Mouse (Mus musculus): ENCODE results near the gene Gm7102. TPM values are rescaled to one million over a fixed set of nuclear protein-coding genes. Genes with fewer than 3 reads are reported as not detected.

Gene Gm7102
- total RNA-seq, 1 experiment, result 0.71 TPM

DNA sequence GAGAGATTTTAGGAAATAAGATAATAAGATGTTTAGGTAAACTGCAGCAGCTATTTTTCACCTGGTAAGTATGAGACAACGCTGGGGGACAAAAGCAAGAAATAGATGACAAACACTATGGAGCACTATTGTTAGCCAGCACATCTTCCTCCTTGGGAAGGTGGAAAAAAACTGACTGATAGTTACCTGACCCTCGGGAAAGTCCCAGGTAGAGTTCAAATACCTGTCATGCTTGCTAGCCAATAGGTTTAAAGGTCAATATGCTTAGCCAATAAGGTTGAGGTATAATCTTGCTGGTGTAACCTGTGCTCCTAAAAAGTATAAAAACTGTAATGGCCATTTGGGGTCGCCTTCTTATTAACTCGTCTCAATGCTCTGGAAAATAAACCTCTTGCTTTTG, 34.8 kb downstream of the Gm7102 start:
- no peak overlapping the region for H3K9ac ChIP-seq (ENCODE audit: insufficient read depth, low read depth, low read length, poor library complexity, severe bottlenecking)

DNA sequence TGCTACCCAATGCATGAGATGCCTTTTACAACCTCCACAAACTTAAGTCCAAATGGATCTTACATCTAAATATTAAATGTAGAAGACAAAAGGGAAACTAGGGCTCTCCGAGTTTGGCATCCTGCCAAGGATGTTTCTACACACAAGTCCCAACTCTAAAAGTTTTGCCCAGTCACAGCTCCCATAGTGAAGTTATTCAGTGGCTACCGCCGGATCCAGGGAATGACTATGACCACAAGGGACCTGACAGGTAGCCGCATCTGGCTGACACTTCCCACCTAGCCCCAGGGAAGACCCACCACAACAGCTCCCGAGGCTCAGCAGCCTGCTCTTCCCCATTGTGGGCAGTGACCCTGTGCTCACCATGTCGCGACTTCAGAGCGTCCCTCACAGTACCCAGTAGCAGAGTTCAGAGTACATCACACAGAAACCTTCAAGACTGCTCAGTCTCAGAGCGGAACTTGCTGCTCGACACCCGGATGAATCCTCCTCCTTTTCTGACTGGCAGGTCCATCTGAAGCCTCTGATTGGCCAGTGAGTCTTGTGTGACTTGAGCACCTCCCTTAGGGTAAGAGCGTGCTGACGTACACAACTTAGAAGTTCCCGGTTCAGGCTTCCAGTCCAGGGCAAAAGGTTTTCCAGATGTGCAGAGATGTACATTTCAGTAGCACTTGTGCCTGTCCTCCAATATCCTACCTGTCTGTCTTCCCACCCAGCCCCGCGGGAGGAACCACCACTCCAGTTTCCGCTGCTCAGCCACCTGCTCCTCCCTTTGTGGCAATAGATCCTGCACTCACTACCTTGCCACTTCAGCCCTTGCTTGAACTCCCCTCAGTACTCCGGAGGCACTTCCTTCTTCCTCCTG, 35.5 kb downstream of the Gm7102 start, which contains the start of gene Zfp950:
Gene Zfp950, minus strand, starts transcription at position 499 of the 865 bp plus-strand sequence.
- peak within 1 kb of the TSS; percentile 93 for H3K9ac ChIP-seq (ENCODE audit: insufficient read depth, low read depth, low read length, poor library complexity, severe bottlenecking)
- in situ Hi-C loops (cut with MboI; ENCODE audit: low sequenced_read_pairs in 2 of 2, unreplicated experiment in 2 of 2), result no loop called here
- H3K4me1 ChIP-seq (ENCODE audit: control insufficient read depth in 2 of 2, insufficient read depth in 2 of 2, low read length in 2 of 2, poor library complexity in 1 of 2), result no peaks in the 10 kb centered on the region; a peak in 1 of 4 replicates
- no peaks in the 10 kb centered on the region for H3K36me3 ChIP-seq (ENCODE audit: control insufficient read depth, insufficient read depth, low read length, poor library complexity, severe bottlenecking)
- DNase-seq (ENCODE audit: low read depth, low spot score), result peak; percentile 78
- TF ChIP-seq MAFK (IDR thresholded peaks at IDR 0.05; ENCODE audit: insufficient read depth, low read depth, low read length), result no peak
- no peak for TF ChIP-seq CHD2 (IDR thresholded peaks at IDR 0.05; ENCODE audit: low read depth, low read length)
- TF ChIP-seq ZNF384 (IDR thresholded peaks at IDR 0.05; ENCODE audit: low read depth, low read length), result no peak
- 0 out of 2 replicates have a peak, but pooled peaks have one; percentile 23 for TF ChIP-seq HCFC1 (IDR thresholded peaks at IDR 0.05; ENCODE audit: borderline replicate concordance, insufficient read depth, low read length)
- no peak for TF ChIP-seq ZC3H11A (IDR thresholded peaks at IDR 0.05; ENCODE audit: borderline replicate concordance, low read depth, low read length)
- peak within 1 kb of the TSS; percentile 80 to 97 for H3K4me3 ChIP-seq (ENCODE audit: insufficient read depth in 1 of 2, low read depth in 1 of 2, low read length in 2 of 2, poor library complexity in 1 of 2, severe bottlenecking in 1 of 2)
- 0 out of 2 replicates have a peak within 1 kb of the TSS, but pooled peaks have one; percentile 24 for H3K27ac ChIP-seq (ENCODE audit: insufficient read depth, low read depth, low read length, poor library complexity, severe bottlenecking)
- H3K9me3 ChIP-seq (ENCODE audit: control insufficient read depth, insufficient read depth, low read depth, low read length), result no peaks in the 10 kb centered on the region

More for the DNA sequence above, 34.8 kb downstream of the Gm7102 start:
- Histone ChIP-seq H3K4me1 (ENCODE audit: control insufficient read depth in 2 of 2, insufficient read depth in 2 of 2, low read length in 2 of 2, poor library complexity in 1 of 2) (no peaks in the 10 kb centered on the region; a peak in 1 of 4 replicates), H3K9me3 (ENCODE audit: control insufficient read depth, insufficient read depth, low read depth, low read length) (no peaks in the 10 kb centered on the region), H3K27ac (ENCODE audit: insufficient read depth, low read depth, low read length, poor library complexity, severe bottlenecking) (no peak overlapping the region), H3K4me3 (ENCODE audit: insufficient read depth in 1 of 2, low read depth in 1 of 2, low read length in 2 of 2, poor library complexity in 1 of 2, severe bottlenecking in 1 of 2) (peak overlapping the region; percentile 80 to 97; a peak in 3 of 4 replicates), H3K36me3 (ENCODE audit: control insufficient read depth, insufficient read depth, low read length, poor library complexity, severe bottlenecking) (no peaks in the 10 kb centered on the region)
- TF ChIP-seq HCFC1 (IDR thresholded peaks at IDR 0.05; ENCODE audit: borderline replicate concordance, insufficient read depth, low read length) (no peak), ZC3H11A (IDR thresholded peaks at IDR 0.05; ENCODE audit: borderline replicate concordance, low read depth, low read length) (no peak), MAFK (IDR thresholded peaks at IDR 0.05; ENCODE audit: insufficient read depth, low read depth, low read length) (no peak), CHD2 (IDR thresholded peaks at IDR 0.05; ENCODE audit: low read depth, low read length) (no peak), ZNF384 (IDR thresholded peaks at IDR 0.05; ENCODE audit: low read depth, low read length) (no peak)
- no peak for DNase-seq (ENCODE audit: low read depth, low spot score)
- in situ Hi-C loops (cut with MboI; ENCODE audit: low sequenced_read_pairs in 2 of 2, unreplicated experiment in 2 of 2), result no loop called here

DNA sequence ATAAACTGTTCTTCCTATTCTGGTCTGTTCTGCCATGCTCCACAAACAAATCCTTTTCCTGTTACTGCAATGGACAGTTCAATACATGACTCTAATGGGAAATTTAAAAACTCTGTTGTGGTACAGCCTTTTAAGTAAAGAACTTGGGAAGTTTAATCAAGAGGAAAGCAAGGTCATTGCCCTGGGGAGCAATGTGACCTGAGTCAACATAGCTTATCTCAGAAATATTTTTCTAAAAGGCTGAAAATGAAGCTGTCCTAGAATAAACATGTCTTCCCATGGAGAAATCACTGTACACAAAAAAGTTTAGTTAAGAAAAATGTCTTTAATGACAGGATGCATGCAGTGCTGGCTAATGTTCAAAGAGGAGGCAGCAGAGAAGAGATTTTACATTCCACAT, 37.5 kb downstream of the Gm7102 start:
- no peak for TF ChIP-seq MAFK (IDR thresholded peaks at IDR 0.05; ENCODE audit: insufficient read depth, low read depth, low read length)
- TF ChIP-seq CHD2 (IDR thresholded peaks at IDR 0.05; ENCODE audit: low read depth, low read length), result no peak
- TF ChIP-seq ZNF384 (IDR thresholded peaks at IDR 0.05; ENCODE audit: low read depth, low read length), result no peak
- no peak for TF ChIP-seq HCFC1 (IDR thresholded peaks at IDR 0.05; ENCODE audit: borderline replicate concordance, insufficient read depth, low read length)
- TF ChIP-seq ZC3H11A (IDR thresholded peaks at IDR 0.05; ENCODE audit: borderline replicate concordance, low read depth, low read length), result no peak
- Histone ChIP-seq H3K9ac (ENCODE audit: insufficient read depth, low read depth, low read length, poor library complexity, severe bottlenecking) (no peak overlapping the region), H3K36me3 (ENCODE audit: control insufficient read depth, insufficient read depth, low read length, poor library complexity, severe bottlenecking) (no peaks in the 10 kb centered on the region), H3K27ac (ENCODE audit: insufficient read depth, low read depth, low read length, poor library complexity, severe bottlenecking) (no peak overlapping the region), H3K4me3 (ENCODE audit: insufficient read depth in 1 of 2, low read depth in 1 of 2, low read length in 2 of 2, poor library complexity in 1 of 2, severe bottlenecking in 1 of 2) (no peak overlapping the region), H3K9me3 (ENCODE audit: control insufficient read depth, insufficient read depth, low read depth, low read length) (no peaks in the 10 kb centered on the region), H3K4me1 (ENCODE audit: control insufficient read depth in 2 of 2, insufficient read depth in 2 of 2, low read length in 2 of 2, poor library complexity in 1 of 2) (no peaks in the 10 kb centered on the region; a peak in 1 of 4 replicates)
- no peak for DNase-seq (ENCODE audit: low read depth, low spot score)
- in situ Hi-C loops (cut with MboI; ENCODE audit: low sequenced_read_pairs in 2 of 2, unreplicated experiment in 2 of 2), result no loop called here

DNA sequence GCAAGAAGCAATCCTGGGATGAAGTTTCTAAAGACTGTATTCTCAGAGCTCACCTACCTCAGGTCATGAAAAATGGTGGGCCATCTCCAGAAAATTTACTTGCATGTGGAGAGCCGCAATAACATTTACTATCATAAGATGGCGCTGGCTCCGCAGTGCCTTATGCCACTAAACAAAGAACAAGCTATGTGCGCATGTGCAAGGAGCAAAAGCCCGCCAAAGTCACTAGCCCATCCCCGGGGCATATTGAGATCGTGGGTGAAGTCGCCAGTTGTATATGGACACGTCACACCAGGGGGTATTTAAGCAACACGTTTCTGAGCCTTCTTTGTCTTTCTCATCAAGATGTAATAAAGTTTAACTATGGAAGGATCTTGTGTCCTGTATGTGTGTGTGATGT, 45.0 kb downstream of the Gm7102 start:
- in situ Hi-C loops (cut with MboI; ENCODE audit: low sequenced_read_pairs in 2 of 2, unreplicated experiment in 2 of 2), result no loop called here
- Histone ChIP-seq H3K9me3 (ENCODE audit: control insufficient read depth, insufficient read depth, low read depth, low read length) (no peaks in the 10 kb centered on the region), H3K9ac (ENCODE audit: insufficient read depth, low read depth, low read length, poor library complexity, severe bottlenecking) (peak overlapping the region; percentile 48; the same call in 1 of the 2 replicates), H3K4me1 (ENCODE audit: control insufficient read depth in 2 of 2, insufficient read depth in 2 of 2, low read length in 2 of 2, poor library complexity in 1 of 2) (peaks cover 0 to 2% of the 10 kb centered on the region in 2 experiments; a peak in 2 of 4 replicates), H3K27ac (ENCODE audit: insufficient read depth, low read depth, low read length, poor library complexity, severe bottlenecking) (no peak overlapping the region), H3K4me3 (ENCODE audit: insufficient read depth in 1 of 2, low read depth in 1 of 2, low read length in 2 of 2, poor library complexity in 1 of 2, severe bottlenecking in 1 of 2) (no peak overlapping the region; a peak in 1 of 4 replicates), H3K36me3 (ENCODE audit: control insufficient read depth, insufficient read depth, low read length, poor library complexity, severe bottlenecking) (no peaks in the 10 kb centered on the region)
- no peak for TF ChIP-seq CHD2 (IDR thresholded peaks at IDR 0.05; ENCODE audit: low read depth, low read length)
- peak; percentile 10; the same call in 1 of the 2 replicates for TF ChIP-seq ZC3H11A (IDR thresholded peaks at IDR 0.05; ENCODE audit: borderline replicate concordance, low read depth, low read length)
- DNase-seq (ENCODE audit: low read depth, low spot score), result peak; percentile 42

Other genes starting within 250 kb of the Gm7102 start
- gene Zfp950, start 35.5 kb downstream of the Gm7102 start, total RNA-seq (2012; rRNA removed), result 11.1 and 16.9 TPM in 2 replicates
- gene Gm6020, start 7.6 kb upstream of the Gm7102 start, total RNA-seq (2012; rRNA removed), result not detected in 2 replicates
- gene Csf2ra, start 52.1 kb upstream of the Gm7102 start, total RNA-seq (2012; rRNA removed), result 17.3 and 32.8 TPM in 2 replicates
- 13.5 TPM in 1 of 2 replicates, not detected in the other for gene Gm21060, start 120.8 kb upstream of the Gm7102 start, total RNA-seq (2012; rRNA removed)